Mouse (Mus musculus) liver, embryonic 14.5 days (tissue): ENCODE measurements around the gene C2cd2.

Source experiments
- CTCF ChIP-seq: IDR thresholded peaks from 2 replicates; pipeline ENCODE4 v1.5.1; 2016; ENCODE audit warnings: antibody characterized with exemption, low read depth, control low read depth
- EP300 ChIP-seq: IDR thresholded peaks from 2 replicates; pipeline ENCODE4 v1.6.1; 2016; ENCODE audit warnings: antibody characterized with exemption, low read depth

DNA sequence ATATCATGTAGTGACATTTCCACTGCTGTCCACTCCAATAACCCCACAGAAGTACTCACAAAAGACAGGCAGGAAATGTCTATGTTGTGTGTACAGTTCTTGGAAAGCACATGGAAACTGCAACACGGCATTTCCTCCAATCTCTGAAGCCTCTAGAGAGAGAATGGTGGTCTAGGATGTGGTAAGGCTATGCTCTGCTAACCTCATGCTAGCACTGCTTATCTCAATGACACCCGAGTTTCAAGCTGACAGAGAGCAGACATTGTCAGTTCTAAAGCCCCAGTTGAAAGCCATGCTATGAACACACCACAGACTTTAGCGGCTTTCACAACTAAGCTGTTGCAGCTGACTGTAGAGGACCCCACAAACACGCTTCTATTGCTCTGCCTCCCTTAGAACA is 13.6 kb downstream of the C2cd2 start:
- no peak for TF ChIP-seq CTCF
- TF ChIP-seq EP300 = no peak
